Mouse (Mus musculus) CH12.LX (cell line): ENCODE data around the gene Rps16. TPM values are rescaled to one million over a fixed set of nuclear protein-coding genes. Genes with fewer than 3 reads are reported as not detected.

Experiments used
- DNase-seq: peaks from one replicate; pipeline ENCODE4 v3.0.0-alpha.2; 2013; ENCODE audit errors: extremely low read depth
- H3K27ac ChIP-seq: 2 replicates; pipeline ENCODE4 v1.5.1; 2012; ENCODE audit warnings: low read depth, mild to moderate bottlenecking, control low read depth, moderate library complexity; ENCODE audit not compliant: insufficient read depth
- H3K27me3 ChIP-seq: replicated peaks from 2 replicates; pipeline ENCODE3; 2012; ENCODE audit warnings: inconsistent platforms
- H3K36me3 ChIP-seq, 2 experiments: replicated peaks in 1 of 2; 2 replicates each; pipeline versions ENCODE3 to v1.6.1; 2012; ENCODE audit warnings: inconsistent platforms in 1 of 2, low read length in 1 of 2, mild to moderate bottlenecking in 1 of 2, mixed read lengths in 1 of 2, moderate library complexity in 1 of 2; ENCODE audit not compliant: control insufficient read depth in 1 of 2, insufficient read depth in 1 of 2
- H3K4me1 ChIP-seq, 2 experiments: 2 replicates each; pipeline ENCODE4 v1.6.1; 2012; ENCODE audit warnings: inconsistent platforms in 1 of 2, moderate library complexity in 1 of 2; ENCODE audit not compliant: insufficient read depth in 2 of 2, control insufficient read depth in 1 of 2
- H3K4me2 ChIP-seq: 2 replicates; pipeline ENCODE4 v1.6.1; 2012; ENCODE audit warnings: low read depth, mild to moderate bottlenecking, control low read depth; ENCODE audit not compliant: poor library complexity, insufficient read depth, severe bottlenecking
- H3K4me3 ChIP-seq, 3 experiments: fragments of 150-350 bp in 1 of 3; sonication (generic) in 1 of 3; replicated peaks in 1 of 3; 2 replicates each; pipeline versions ENCODE3 to v1.5.1; 2011 to 2012; ENCODE audit warnings: low read depth in 2 of 3, low read length in 2 of 3, mild to moderate bottlenecking in 2 of 3, moderate library complexity in 2 of 3, control low read depth in 1 of 3, improper control_type of control experiment in 1 of 3, inconsistent platforms in 1 of 3, mixed read lengths in 1 of 3; ENCODE audit not compliant: poor library complexity in 1 of 3
- H3K79me2 ChIP-seq: replicated peaks from 2 replicates; pipeline ENCODE4 v1.6.1; 2012; ENCODE audit warnings: mild to moderate bottlenecking, moderate library complexity; ENCODE audit not compliant: control insufficient read depth, poor library complexity, insufficient read depth, severe bottlenecking; ENCODE audit errors: extremely low read depth
- H3K9ac ChIP-seq: 2 replicates; pipeline ENCODE4 v1.6.1; 2012; ENCODE audit warnings: low read depth, mild to moderate bottlenecking, control low read depth, moderate library complexity; ENCODE audit not compliant: insufficient read depth
- H3K9me3 ChIP-seq: replicated peaks from 2 replicates; pipeline ENCODE3; 2012; ENCODE audit warnings: low read length, inconsistent platforms, mixed read lengths
- CHD2 ChIP-seq: IDR thresholded peaks from 2 replicates; pipeline ENCODE4 v1.6.1; 2011; ENCODE audit warnings: low read length, improper control_type of control experiment
- ELF1 ChIP-seq: IDR thresholded peaks from 2 replicates; pipeline ENCODE4 v1.6.1; 2014; ENCODE audit warnings: low read depth, mild to moderate bottlenecking, inconsistent platforms, low read length, improper control_type of control experiment
- ETS1 ChIP-seq: conservative IDR thresholded peaks from 2 replicates; pipeline ENCODE4 v1.6.1; 2012; ENCODE audit warnings: low read depth, mild to moderate bottlenecking, inconsistent platforms, low read length, improper control_type of control experiment, moderate library complexity
- GABPA ChIP-seq: IDR thresholded peaks from 2 replicates; pipeline ENCODE4 v1.6.1; 2012; ENCODE audit warnings: low read depth, low read length, improper control_type of control experiment, inconsistent platforms; ENCODE audit not compliant: insufficient replicate concordance
- HCFC1 ChIP-seq: IDR thresholded peaks from 2 replicates; pipeline ENCODE4 v1.6.1; 2012; ENCODE audit warnings: low read depth, mild to moderate bottlenecking, inconsistent platforms, low read length, improper control_type of control experiment
- JUN ChIP-seq: IDR thresholded peaks from 2 replicates; pipeline ENCODE4 v1.6.1; 2011; ENCODE audit warnings: low read depth, mild to moderate bottlenecking, low read length, improper control_type of control experiment, moderate library complexity; ENCODE audit not compliant: insufficient read depth
- KAT2A ChIP-seq: IDR thresholded peaks from 2 replicates; pipeline ENCODE4 v1.6.1; 2012; ENCODE audit warnings: low read length, improper control_type of control experiment, inconsistent platforms; ENCODE audit not compliant: insufficient replicate concordance
- MAX ChIP-seq: IDR thresholded peaks from 2 replicates; pipeline ENCODE4 v1.6.1; 2011; ENCODE audit warnings: low read length, improper control_type of control experiment
- MAZ ChIP-seq: IDR thresholded peaks from 2 replicates; pipeline ENCODE4 v1.6.1; 2012; ENCODE audit warnings: low read depth, mild to moderate bottlenecking, inconsistent platforms, low read length, improper control_type of control experiment, moderate library complexity
- MEF2A ChIP-seq: IDR thresholded peaks from 2 replicates; pipeline ENCODE4 v1.6.1; 2014; ENCODE audit warnings: low read depth, mild to moderate bottlenecking, inconsistent platforms, low read length, improper control_type of control experiment, borderline replicate concordance
- MXI1 ChIP-seq: IDR thresholded peaks from 2 replicates; pipeline ENCODE4 v1.6.1; 2011; ENCODE audit warnings: mild to moderate bottlenecking, low read depth, low read length, improper control_type of control experiment
- NRF1 ChIP-seq: IDR thresholded peaks from 2 replicates; pipeline ENCODE4 v1.6.1; 2014; ENCODE audit warnings: low read depth, mild to moderate bottlenecking, inconsistent platforms, low read length, improper control_type of control experiment, moderate library complexity
- POLR2AphosphoS2 ChIP-seq: IDR thresholded peaks from 2 replicates; pipeline ENCODE4 v1.6.1; 2011; ENCODE audit warnings: low read depth, low read length, improper control_type of control experiment
- RCOR1 ChIP-seq: conservative IDR thresholded peaks from 2 replicates; pipeline ENCODE4 v1.6.1; 2012; ENCODE audit warnings: low read depth, mild to moderate bottlenecking, inconsistent platforms, low read length, improper control_type of control experiment
- SIN3A ChIP-seq: IDR thresholded peaks from 2 replicates; pipeline ENCODE4 v1.6.1; 2012; ENCODE audit warnings: low read length, improper control_type of control experiment, inconsistent platforms
- SMC3 ChIP-seq: IDR thresholded peaks from 2 replicates; pipeline ENCODE4 v1.6.1; 2011; ENCODE audit warnings: low read depth, low read length, improper control_type of control experiment
- TCF12 ChIP-seq: IDR thresholded peaks from 2 replicates; pipeline ENCODE4 v1.6.1; 2014; ENCODE audit warnings: low read depth, mild to moderate bottlenecking, inconsistent platforms, low read length, improper control_type of control experiment
- USF1 ChIP-seq: IDR thresholded peaks from 2 replicates; pipeline ENCODE4 v1.6.1; 2014; ENCODE audit warnings: low read depth, mild to moderate bottlenecking, inconsistent platforms, low read length, improper control_type of control experiment
- ZKSCAN1 ChIP-seq: IDR thresholded peaks from 2 replicates; pipeline ENCODE4 v1.6.1; 2012; ENCODE audit warnings: low read depth, inconsistent platforms, low read length, improper control_type of control experiment, borderline replicate concordance
- ZMIZ1 ChIP-seq: IDR thresholded peaks from 2 replicates; pipeline ENCODE4 v1.6.1; 2012; ENCODE audit warnings: low read depth, mild to moderate bottlenecking, inconsistent platforms, low read length, improper control_type of control experiment
- ZNF384 ChIP-seq: IDR thresholded peaks from 2 replicates; pipeline ENCODE4 v1.6.1; 2012; ENCODE audit warnings: low read depth, low read length, improper control_type of control experiment, inconsistent platforms
- dilution Hi-C: fragments of 300-500 bp; cut with MboI; formaldehyde crosslinking; loops from 2 replicates; pipeline ENCODE4 v1.14.3; 2020; ENCODE audit warnings: low sequenced_read_pairs; ENCODE audit not compliant: extremely low pct_unique_long_range_greater_than_20kb, extremely low pct_ligation_motif_present
- in situ Hi-C: fragments of 300-500 bp; cut with MboI; formaldehyde crosslinking; loops from 3 replicates; pipeline ENCODE4 v1.14.3; 2019; ENCODE audit warnings: low sequenced_read_pairs, low pct_ligation_motif_present, low pct_unique_long_range_greater_than_20kb, mixed read lengths
- polyA plus RNA-seq: library from polyadenylated mRNA; unstranded; fragments of >175 nt; gene quantifications from 2 replicates; pipeline ENCODE4 v1.2.1, GENCODE M21; 2012; ENCODE audit warnings: low read depth; ENCODE audit not compliant: insufficient read length
- total RNA-seq, 2 experiments: library from RNA; depleted of rRNA; stranded (reverse); fragments of 300-350 nt in 1 of 2; fragments of >200 nt in 1 of 2; gene quantifications; 2 replicates each; pipeline ENCODE4 v1.2.3; 2012 to 2014

Gene Rps16
- total and polyA plus RNA-seq, 3 experiments, result 66.7 to 2,040 (median 1,254) TPM

DNA sequence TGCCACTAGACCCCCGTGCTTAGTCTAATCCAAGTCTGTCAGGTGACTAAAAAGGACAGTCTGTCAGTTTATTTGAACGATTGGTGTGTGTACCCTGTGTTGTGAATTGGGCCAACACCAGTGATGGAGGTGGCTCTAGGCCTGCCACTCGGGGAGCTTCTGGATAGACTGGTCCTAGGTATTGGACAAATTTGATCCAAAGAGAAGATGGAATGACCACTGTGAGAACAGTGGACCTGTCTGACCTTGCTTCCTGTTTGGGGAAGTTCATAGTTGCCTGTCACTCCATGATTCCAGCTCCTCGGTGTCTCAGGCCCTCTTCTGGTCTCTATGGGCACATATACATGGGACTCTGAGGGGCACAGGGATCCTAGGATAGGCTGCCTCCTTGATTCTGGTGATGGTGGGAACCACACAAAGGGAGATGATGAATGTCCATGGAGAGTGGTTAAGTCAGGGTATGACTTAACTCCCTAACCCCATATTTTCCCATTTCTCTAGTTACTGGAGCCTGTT is 1.3 kb downstream of the Rps16 start:
- Histone ChIP-seq H3K4me1 (peaks cover 12 to 36% of the 10 kb centered on the region in 2 experiments), H3K27ac (no peak overlapping the region; the same call in 1 of the 2 replicates), H3K36me3 (peaks cover 31 to 37% of the 10 kb centered on the region in 2 experiments), H3K4me2 (peak overlapping the region; percentile 85), H3K9ac (peak overlapping the region; percentile 99), H3K9me3 (no peaks in the 10 kb centered on the region), H3K4me3 (peak overlapping the region; percentile 70 to 99 (median 72)), H3K27me3 (no peaks in the 10 kb centered on the region), H3K79me2 (peaks cover 17% of the 10 kb centered on the region)
- dilution Hi-C loops, result no loop called here
- no peak for DNase-seq
- in situ Hi-C loops, result no loop called here
- TF ChIP-seq KAT2A (no peak), MEF2A (no peak), ZMIZ1 (no peak), NRF1 (no peak), POLR2AphosphoS2 (no peak), GABPA (no peak), MAX (no peak), JUN (no peak), MXI1 (no peak), ZNF384 (no peak), USF1 (no peak), HCFC1 (no peak), ELF1 (no peak)

DNA sequence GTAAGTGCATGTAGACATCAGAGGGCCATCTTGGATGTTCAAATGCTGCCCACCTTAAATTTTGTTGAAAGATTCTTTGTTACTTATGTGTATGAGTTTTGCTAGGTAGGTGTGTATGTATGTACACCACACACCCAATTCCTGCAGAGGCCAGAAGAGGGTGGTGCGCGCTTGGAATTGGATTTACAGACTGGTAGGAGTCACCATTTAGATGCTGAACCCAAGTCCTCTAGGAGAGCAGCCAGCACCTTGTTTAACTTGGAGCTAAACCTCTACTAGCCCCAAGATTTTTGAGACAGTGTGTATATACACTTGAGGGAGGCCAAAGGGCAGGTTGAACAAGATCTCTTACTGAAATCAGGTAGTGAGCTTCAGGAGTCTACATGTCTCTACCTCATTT is 2.8 kb downstream of the Rps16 start:
- Histone ChIP-seq H3K27me3 (no peaks in the 10 kb centered on the region), H3K9ac (no peak overlapping the region), H3K4me1 (peaks cover 12 to 36% of the 10 kb centered on the region in 2 experiments), H3K9me3 (no peaks in the 10 kb centered on the region), H3K36me3 (peaks cover 31 to 38% of the 10 kb centered on the region in 2 experiments), H3K79me2 (peaks cover 17% of the 10 kb centered on the region), H3K4me3 (no peak overlapping the region), H3K27ac (no peak overlapping the region), H3K4me2 (no peak overlapping the region)
- no peak for DNase-seq
- dilution Hi-C loops, result no loop called here
- in situ Hi-C loops, result no loop called here
- TF ChIP-seq ZNF384 (no peak), MAZ (no peak), USF1 (no peak), ETS1 (no peak), TCF12 (no peak), JUN (no peak), SIN3A (no peak), RCOR1 (no peak), CHD2 (no peak), ZKSCAN1 (no peak), NRF1 (no peak), SMC3 (no peak), MXI1 (no peak), KAT2A (no peak), MEF2A (no peak)
- TF ChIP-seq, all 38 proteins: peak for 0
